ENCODE assay signal across 14 mouse cellular contexts in genomic region chr5:144998491-144998890, GRCm38 (mm10). TPM values are rescaled to one million over a fixed set of nuclear protein-coding genes. Genes with fewer than 3 reads are reported as not detected.
DNase-seq lines count a peak whose midpoint lies in the region; ATAC-seq and TF ChIP-seq lines count a peak whose summit lies in the region.
"Had no signal": no experiment of that assay in that cellular context is flagged by ENCODE, and none has a peak within 500 bp of the region (broad histone marks: within the 10 kb centered on the region; RNA-seq: fewer than 3 reads in every experiment).

No protein-coding gene starts in this region.

- no peaks in the 10 kb centered on the region for H3K36me3 ChIP-seq in kidney, adult 2 months (ENCODE audit: control insufficient read depth, insufficient read depth, low read length)
- no peaks in the 10 kb centered on the region for H3K36me3 ChIP-seq in E14TG2a.4 (ENCODE audit: insufficient read depth, low read length)
- H3K36me3 ChIP-seq in liver, postnatal 0 days (replicated peaks; ENCODE audit: insufficient read depth, low read length) = no peaks in the 10 kb centered on the region
- no peaks in the 10 kb centered on the region for H3K36me3 ChIP-seq in intestine, embryonic 15.5 days
- H3K36me3 ChIP-seq: forebrain, embryonic 10.5 days; limb, embryonic 13.5 days had no signal

- no peak overlapping the region for H3K4me3 ChIP-seq in kidney, adult 2 months (ENCODE audit: insufficient read depth, low read depth, low read length)
- H3K4me3 ChIP-seq in E14TG2a.4 (replicated peaks; ENCODE audit: low read length) = no peak overlapping the region
- H3K4me3 ChIP-seq in bone marrow macrophage, adult 2 months (ENCODE audit: insufficient read depth, low read length) = no peak overlapping the region
- H3K4me3 ChIP-seq in liver, postnatal 0 days (ENCODE audit: low read depth, low read length) = no peak overlapping the region
- H3K4me3 ChIP-seq in intestine, embryonic 15.5 days (replicated peaks) = no peak overlapping the region
- H3K4me3 ChIP-seq: forebrain, embryonic 10.5 days; limb, embryonic 13.5 days had no signal

- WGBS in kidney, adult 2 months = 56% methylated on average over 2 of the region's 2 CpGs
- WGBS in liver, postnatal 0 days (ENCODE audit: insufficient replicate concordance) = 44% methylated on average over 2 of the region's 2 CpGs
- 38% methylated on average over 2 of the region's 2 CpGs for WGBS in intestine, embryonic 15.5 days

- no peaks in the 10 kb centered on the region for H3K4me1 ChIP-seq in kidney, adult 2 months (ENCODE audit: control insufficient read depth, insufficient read depth, low read length)
- H3K4me1 ChIP-seq in E14TG2a.4 (replicated peaks; ENCODE audit: low read depth, low read length) = peaks cover 8% of the 10 kb centered on the region; the same call in 1 of the 2 replicates
- H3K4me1 ChIP-seq in bone marrow macrophage, adult 2 months (ENCODE audit: control insufficient read depth, insufficient read depth, low read length) = no peaks in the 10 kb centered on the region
- no peaks in the 10 kb centered on the region for H3K4me1 ChIP-seq in liver, postnatal 0 days (ENCODE audit: insufficient read depth)
- no peaks in the 10 kb centered on the region for H3K4me1 ChIP-seq in intestine, embryonic 15.5 days (replicated peaks)
- H3K4me1 ChIP-seq: forebrain, embryonic 10.5 days; limb, embryonic 13.5 days had no signal

- peak; percentile 53 for TF ChIP-seq CTCF in kidney, adult 2 months (conservative IDR thresholded peaks at IDR 0.05; ENCODE audit: insufficient read depth, insufficient read length, low read depth, low read length)
- TF ChIP-seq CTCF in E14TG2a.4 (conservative IDR thresholded peaks at IDR 0.05; ENCODE audit: low read length) = peak; percentile 91
- TF ChIP-seq CTCF in bone marrow macrophage, adult 2 months (IDR thresholded peaks at IDR 0.05; ENCODE audit: low read depth, low read length) = peak; percentile 70
- peak; percentile 63 for TF ChIP-seq CTCF in liver, postnatal 0 days (IDR thresholded peaks at IDR 0.05; ENCODE audit: low read depth)

- no peak for TF ChIP-seq EP300 in liver, postnatal 0 days (IDR thresholded peaks at IDR 0.05; ENCODE audit: low read depth)

- H3K27ac ChIP-seq in kidney, adult 2 months (ENCODE audit: insufficient read depth, low read depth, low read length) = no peak overlapping the region
- H3K27ac ChIP-seq in bone marrow macrophage, adult 2 months (ENCODE audit: insufficient read depth, low read depth, low read length) = no peak overlapping the region
- no peak overlapping the region for H3K27ac ChIP-seq in liver, postnatal 0 days (ENCODE audit: low read depth)
- no peak overlapping the region for H3K27ac ChIP-seq in intestine, embryonic 15.5 days
- H3K27ac ChIP-seq: forebrain, embryonic 10.5 days; limb, embryonic 13.5 days had no signal

- ATAC-seq in liver, postnatal 0 days = no peak
- no peak for ATAC-seq in intestine, embryonic 15.5 days
- no peak for ATAC-seq in erythroblast, adult 5-6 weeks (replicated peaks; ENCODE audit: low FRiP score, poor library complexity, severe bottlenecking)
- ATAC-seq: inflammation-experienced regulatory T-cells, adult 6 months had no signal

- DNase-seq in kidney, adult 2 months = no peak
- no peak for DNase-seq in kidney, adult 11 months
- peak; percentile 40 for DNase-seq in liver, postnatal 0 days
- DNase-seq in heart, postnatal 4 days = no peak
- DNase-seq: adrenal gland, adult 2 months had no signal

- TF ChIP-seq POLR2A in kidney, adult 2 months (IDR thresholded peaks at IDR 0.05; ENCODE audit: low read depth, low read length) = no peak
- TF ChIP-seq POLR2A in bone marrow macrophage, adult 2 months (IDR thresholded peaks at IDR 0.05; ENCODE audit: borderline replicate concordance, low read depth, low read length) = no peak

- H3K4me2 ChIP-seq in liver, postnatal 0 days (ENCODE audit: low read depth, low read length) = no peak overlapping the region
- H3K4me2 ChIP-seq in intestine, embryonic 15.5 days (replicated peaks) = no peak overlapping the region
- H3K4me2 ChIP-seq: limb, embryonic 13.5 days had no signal

- H3K9me3 ChIP-seq in E14TG2a.4 (ENCODE audit: low read length) = no peaks in the 10 kb centered on the region
- H3K9me3 ChIP-seq in liver, postnatal 0 days (ENCODE audit: low read length) = no peaks in the 10 kb centered on the region
- H3K9me3 ChIP-seq in intestine, embryonic 15.5 days = no peaks in the 10 kb centered on the region
- H3K9me3 ChIP-seq: forebrain, embryonic 10.5 days; limb, embryonic 13.5 days had no signal

- no peaks in the 10 kb centered on the region for H3K27me3 ChIP-seq in kidney, adult 2 months (replicated peaks; ENCODE audit: control insufficient read depth, insufficient read depth, low read length)
- H3K27me3 ChIP-seq in E14TG2a.4 (ENCODE audit: insufficient read depth, low read length) = no peaks in the 10 kb centered on the region
- no peaks in the 10 kb centered on the region for H3K27me3 ChIP-seq in liver, postnatal 0 days (ENCODE audit: insufficient read depth, low read length)
- H3K27me3 ChIP-seq in intestine, embryonic 15.5 days (replicated peaks) = no peaks in the 10 kb centered on the region
- H3K27me3 ChIP-seq: limb, embryonic 13.5 days had no signal

- no peak overlapping the region for H3K9ac ChIP-seq in liver, postnatal 0 days (replicated peaks)
- no peak overlapping the region for H3K9ac ChIP-seq in intestine, embryonic 15.5 days
- H3K9ac ChIP-seq: limb, embryonic 13.5 days had no signal

RNA-seq across cellular contexts. Expression of gene Smurf1, which starts 32.8 kb away (rescaled TPM):
- 14.4 and 16.1 TPM in 2 replicates for polyA plus RNA-seq in kidney, adult 2 months (2012; rRNA removed)
- 9.4 and 11.5 TPM in 2 replicates for polyA plus RNA-seq in bone marrow macrophage, adult 2 months (2012; ENCODE audit: insufficient read depth, insufficient read length, missing spikeins)
- polyA plus RNA-seq in liver, postnatal 0 days (2015; fragmentation: Nextera tagmentation; extraction: Ambion mirVana) = 2.1 and 2.2 TPM in 2 replicates
- polyA plus RNA-seq in intestine, embryonic 15.5 days (2015; fragmentation: Nextera tagmentation; extraction: Ambion mirVana) = 10.7 and 11.5 TPM in 2 replicates
- total RNA-seq in erythroblast, adult 5-6 weeks (2015; ENCODE audit: low replicate concordance) = 1.5 TPM in 2 replicates
- 1.1 and 2.1 TPM in 2 replicates for total RNA-seq in erythroblast, adult 5-6 weeks (2017; ENCODE audit: low replicate concordance)
- total RNA-seq in heart, postnatal 4 days (2021) = 10 to 100 TPM; 34.0 to 36.3 TPM

RNA-seq across cellular contexts. Expression of gene Gm4871, which starts 34.1 kb away (rescaled TPM):
- polyA plus RNA-seq in kidney, adult 2 months (2012; rRNA removed) = not detected in 2 replicates
- polyA plus RNA-seq in bone marrow macrophage, adult 2 months (2012; ENCODE audit: insufficient read depth, insufficient read length, missing spikeins) = not detected in 2 replicates
- polyA plus RNA-seq in liver, postnatal 0 days (2015; fragmentation: Nextera tagmentation; extraction: Ambion mirVana) = not detected in 2 replicates
- not detected in 2 replicates for polyA plus RNA-seq in intestine, embryonic 15.5 days (2015; fragmentation: Nextera tagmentation; extraction: Ambion mirVana)
- not detected in 2 replicates for total RNA-seq in erythroblast, adult 5-6 weeks (2015; ENCODE audit: low replicate concordance)
- not detected in 2 replicates for total RNA-seq in erythroblast, adult 5-6 weeks (2017; ENCODE audit: low replicate concordance)
- not detected for total RNA-seq in heart, postnatal 4 days (2021)
- total RNA-seq: adrenal gland, adult 2 months had no signal
- polyA plus RNA-seq: adrenal gland, adult 2 months; forebrain, embryonic 10.5 days; inflammation-experienced regulatory T-cells, adult 6 months; limb, embryonic 13.5 days; neural tube, embryonic 11.5 days; stomach, embryonic 16.5 days had no signal

RNA-seq across cellular contexts. Expression of gene 1700018F24Rik, which starts 44.3 kb away (rescaled TPM):
- not detected in 2 replicates for polyA plus RNA-seq in kidney, adult 2 months (2012; rRNA removed)
- not detected in 2 replicates for polyA plus RNA-seq in bone marrow macrophage, adult 2 months (2012; ENCODE audit: insufficient read depth, insufficient read length, missing spikeins)
- polyA plus RNA-seq in liver, postnatal 0 days (2015; fragmentation: Nextera tagmentation; extraction: Ambion mirVana) = not detected in 2 replicates
- polyA plus RNA-seq in intestine, embryonic 15.5 days (2015; fragmentation: Nextera tagmentation; extraction: Ambion mirVana) = not detected in 2 replicates
- not detected in 2 replicates for total RNA-seq in erythroblast, adult 5-6 weeks (2015; ENCODE audit: low replicate concordance)
- not detected in 2 replicates for total RNA-seq in erythroblast, adult 5-6 weeks (2017; ENCODE audit: low replicate concordance)
- not detected for total RNA-seq in heart, postnatal 4 days (2021)
- total RNA-seq: adrenal gland, adult 2 months had no signal
- polyA plus RNA-seq: adrenal gland, adult 2 months; forebrain, embryonic 10.5 days; inflammation-experienced regulatory T-cells, adult 6 months; limb, embryonic 13.5 days; neural tube, embryonic 11.5 days; stomach, embryonic 16.5 days had no signal
